Mouse (Mus musculus): ENCODE measurements around the gene Spag6. TPM values are rescaled to one million over a fixed set of nuclear protein-coding genes. Genes with fewer than 3 reads are reported as not detected.

The Spag6 gene
- polyA plus RNA-seq, 1 experiment: not detected

DNA sequence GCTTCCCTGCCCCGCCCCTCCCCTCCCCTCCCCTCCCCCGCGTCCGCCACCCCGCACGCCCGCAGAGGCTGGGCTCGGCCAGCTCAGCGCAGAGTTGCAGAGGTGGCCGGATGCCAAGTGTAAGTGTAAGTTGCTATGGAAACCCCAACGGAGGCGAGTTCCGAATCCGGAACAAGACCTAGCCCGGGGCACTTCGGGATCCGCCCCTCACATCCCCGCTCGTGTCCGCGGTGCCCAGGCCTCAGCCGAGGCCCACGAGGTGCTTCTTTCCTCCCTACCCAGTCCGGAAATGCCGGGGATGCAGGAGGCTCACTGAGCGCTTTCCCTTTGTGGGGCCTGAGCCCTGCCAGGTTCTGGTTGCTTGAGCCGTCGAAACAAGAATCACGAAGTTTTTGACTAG lies 12.9 kb upstream of the Spag6 start:
- no peaks in the 10 kb centered on the region; the same call in 1 of the 2 replicates for H3K4me1 ChIP-seq (ENCODE audit: control insufficient read depth, insufficient read depth, low read length)
- 3% methylated on average over 28 of the region's 29 CpGs for WGBS
- no peak overlapping the region; the same call in 1 of the 2 replicates for H3K27ac ChIP-seq (ENCODE audit: control insufficient read depth, insufficient read depth, low read depth, low read length, poor library complexity)
- peak overlapping the region; percentile 28 for H3K4me3 ChIP-seq (replicated peaks; ENCODE audit: control insufficient read depth, low read depth, low read length)
- TF ChIP-seq CTCF (IDR thresholded peaks at IDR 0.05; ENCODE audit: control insufficient read depth, insufficient read depth, low read length): no peak
- no peak for TF ChIP-seq POLR2A (IDR thresholded peaks at IDR 0.05; ENCODE audit: borderline replicate concordance, control insufficient read depth, low read depth, low read length)

DNA sequence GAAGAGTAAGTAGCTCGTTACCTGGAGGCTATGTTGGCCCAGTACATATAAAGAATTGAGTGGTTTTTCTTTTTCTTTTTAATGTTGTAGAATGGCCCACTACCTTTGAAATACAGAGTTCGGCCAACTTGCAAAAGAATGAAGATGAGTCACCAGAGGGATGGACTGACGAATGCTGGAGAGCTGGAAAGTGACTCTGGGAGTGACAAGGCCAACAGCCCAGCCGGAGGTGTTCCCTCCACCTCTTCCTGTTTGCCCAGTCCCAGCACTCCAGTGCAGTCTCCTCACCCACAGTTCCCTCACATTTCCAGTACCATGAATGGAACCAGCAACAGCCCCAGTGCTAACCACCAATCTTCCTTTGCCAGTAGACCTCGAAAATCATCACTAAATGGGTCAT lies 9.8 kb upstream of the Spag6 start:
- Histone ChIP-seq H3K27ac (ENCODE audit: control insufficient read depth, insufficient read depth, low read depth, low read length, poor library complexity) (no peak overlapping the region), H3K4me1 (ENCODE audit: control insufficient read depth, insufficient read depth, low read length) (peaks cover 2% of the 10 kb centered on the region), H3K4me3 (replicated peaks; ENCODE audit: control insufficient read depth, low read depth, low read length) (no peak overlapping the region)
- TF ChIP-seq CTCF (IDR thresholded peaks at IDR 0.05; ENCODE audit: control insufficient read depth, insufficient read depth, low read length) (no peak), POLR2A (IDR thresholded peaks at IDR 0.05; ENCODE audit: borderline replicate concordance, control insufficient read depth, low read depth, low read length) (no peak)
- 83% methylated on average over 5 of the region's 5 CpGs for WGBS

DNA sequence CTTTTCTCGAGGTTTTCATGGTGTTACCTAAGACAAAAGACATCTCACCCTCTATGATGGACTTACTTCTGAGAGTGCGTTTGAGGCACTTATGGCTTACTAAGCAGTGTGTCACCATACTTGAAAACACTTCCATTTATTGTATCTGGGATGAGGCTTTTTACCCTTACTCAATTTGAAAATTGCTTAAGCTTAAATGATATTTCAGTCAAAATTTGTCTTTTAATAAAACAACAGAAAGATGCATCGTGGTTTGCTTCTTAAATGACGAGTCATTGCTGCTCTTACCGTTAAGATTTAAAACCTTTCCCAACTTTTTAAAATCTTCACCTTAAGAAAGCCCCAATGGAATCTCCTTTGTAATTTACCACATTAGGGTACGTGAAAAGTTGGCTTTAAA lies 7.4 kb upstream of the Spag6 start:
- WGBS: 72% methylated on average over 6 of the region's 6 CpGs
- no peak overlapping the region for H3K4me3 ChIP-seq (replicated peaks; ENCODE audit: control insufficient read depth, low read depth, low read length)
- peaks cover 2% of the 10 kb centered on the region for H3K4me1 ChIP-seq (ENCODE audit: control insufficient read depth, insufficient read depth, low read length)
- no peak overlapping the region for H3K27ac ChIP-seq (ENCODE audit: control insufficient read depth, insufficient read depth, low read depth, low read length, poor library complexity)
- no peak for TF ChIP-seq POLR2A (IDR thresholded peaks at IDR 0.05; ENCODE audit: borderline replicate concordance, control insufficient read depth, low read depth, low read length)
- no peak for TF ChIP-seq CTCF (IDR thresholded peaks at IDR 0.05; ENCODE audit: control insufficient read depth, insufficient read depth, low read length)

DNA sequence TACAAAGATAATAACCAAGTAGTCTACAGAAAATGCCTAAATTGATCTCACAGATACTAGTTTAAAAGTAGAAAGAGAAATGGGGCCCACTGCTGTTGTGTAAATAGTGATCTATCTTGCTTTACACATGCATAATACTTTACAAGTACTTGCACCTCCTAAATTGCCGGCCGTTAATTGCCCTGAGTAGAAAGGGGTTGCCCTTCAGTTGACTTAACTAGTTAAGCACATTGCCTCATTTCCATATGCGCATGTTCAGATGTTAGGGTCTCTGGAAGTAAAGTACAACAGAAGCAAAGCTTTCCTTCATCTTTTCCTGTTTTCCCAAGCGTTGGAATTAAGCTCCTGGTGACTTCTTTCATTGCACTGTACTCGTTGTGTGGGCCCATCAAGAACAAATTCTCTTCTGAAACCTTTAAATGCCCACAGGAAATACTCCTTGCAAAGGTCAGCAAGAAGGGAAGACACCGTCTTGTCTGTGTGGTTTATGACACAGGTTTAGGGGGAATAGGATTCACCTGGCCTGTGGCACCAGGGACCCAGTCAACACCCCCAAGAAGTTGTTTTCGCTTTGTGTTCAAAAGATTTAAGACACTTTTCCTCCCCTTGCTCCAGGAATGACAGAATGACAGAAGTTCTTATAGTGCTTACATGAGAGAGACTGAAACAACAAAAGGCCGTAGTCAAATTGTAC lies 6.9 kb upstream of the Spag6 start:
- peaks cover 2% of the 10 kb centered on the region for H3K4me1 ChIP-seq (ENCODE audit: control insufficient read depth, insufficient read depth, low read length)
- TF ChIP-seq POLR2A (IDR thresholded peaks at IDR 0.05; ENCODE audit: borderline replicate concordance, control insufficient read depth, low read depth, low read length): no peak
- TF ChIP-seq CTCF (IDR thresholded peaks at IDR 0.05; ENCODE audit: control insufficient read depth, insufficient read depth, low read length): no peak
- no peak overlapping the region for H3K4me3 ChIP-seq (replicated peaks; ENCODE audit: control insufficient read depth, low read depth, low read length)
- 84% methylated on average over 8 of the region's 8 CpGs for WGBS
- no peak overlapping the region for H3K27ac ChIP-seq (ENCODE audit: control insufficient read depth, insufficient read depth, low read depth, low read length, poor library complexity)

GRCm38 (mm10) chr2:18687671-18688170 lies 6.1 kb upstream of the Spag6 start:
- WGBS: 18% methylated on average over 9 of the region's 9 CpGs

DNA sequence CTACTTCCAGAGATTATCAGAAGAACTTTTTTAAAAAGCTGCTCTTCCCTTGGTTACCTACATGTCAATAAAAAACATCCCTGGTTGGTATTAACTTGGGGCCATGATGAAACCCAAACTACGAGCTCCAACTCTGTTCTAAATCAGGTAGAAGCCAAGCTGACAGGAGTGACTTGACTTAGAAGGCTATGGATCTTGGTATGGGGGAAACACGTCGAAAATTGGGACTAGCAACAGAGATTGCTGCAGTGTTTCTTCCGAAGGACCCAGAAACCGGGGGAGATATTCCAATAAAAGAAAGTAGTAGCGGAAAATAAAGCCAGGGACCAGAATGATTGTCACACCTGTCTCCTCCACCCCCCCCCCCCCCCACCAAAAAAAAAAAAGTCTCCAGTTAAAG lies 5.5 kb upstream of the Spag6 start:
- Histone ChIP-seq H3K4me1 (ENCODE audit: control insufficient read depth, insufficient read depth, low read length) (peaks cover 2% of the 10 kb centered on the region), H3K4me3 (replicated peaks; ENCODE audit: control insufficient read depth, low read depth, low read length) (peak overlapping the region; percentile 26), H3K27ac (ENCODE audit: control insufficient read depth, insufficient read depth, low read depth, low read length, poor library complexity) (no peak overlapping the region)
- WGBS: 37% methylated on average over 6 of the region's 6 CpGs
- TF ChIP-seq CTCF (IDR thresholded peaks at IDR 0.05; ENCODE audit: control insufficient read depth, insufficient read depth, low read length) (no peak), POLR2A (IDR thresholded peaks at IDR 0.05; ENCODE audit: borderline replicate concordance, control insufficient read depth, low read depth, low read length) (no peak)

More at GRCm38 (mm10) chr2:18687671-18688170, 6.1 kb upstream of the Spag6 start:
- H3K27ac ChIP-seq (ENCODE audit: control insufficient read depth, insufficient read depth, low read depth, low read length, poor library complexity): no peak overlapping the region
- peaks cover 2% of the 10 kb centered on the region for H3K4me1 ChIP-seq (ENCODE audit: control insufficient read depth, insufficient read depth, low read length)
- no peak for TF ChIP-seq POLR2A (IDR thresholded peaks at IDR 0.05; ENCODE audit: borderline replicate concordance, control insufficient read depth, low read depth, low read length)
- no peak for TF ChIP-seq CTCF (IDR thresholded peaks at IDR 0.05; ENCODE audit: control insufficient read depth, insufficient read depth, low read length)
- no peak overlapping the region for H3K4me3 ChIP-seq (replicated peaks; ENCODE audit: control insufficient read depth, low read depth, low read length)

- peak overlapping the region; percentile 26 for H3K4me3 ChIP-seq (replicated peaks; ENCODE audit: control insufficient read depth, low read depth, low read length)
- H3K27ac ChIP-seq (ENCODE audit: control insufficient read depth, insufficient read depth, low read depth, low read length, poor library complexity): no peak overlapping the region
- WGBS: 2% methylated on average over 45 of the region's 45 CpGs
- H3K4me1 ChIP-seq (ENCODE audit: control insufficient read depth, insufficient read depth, low read length): peaks cover 2% of the 10 kb centered on the region
- peak; percentile 33; the same call in 1 of the 2 replicates for TF ChIP-seq POLR2A (IDR thresholded peaks at IDR 0.05; ENCODE audit: borderline replicate concordance, control insufficient read depth, low read depth, low read length)
- TF ChIP-seq CTCF (IDR thresholded peaks at IDR 0.05; ENCODE audit: control insufficient read depth, insufficient read depth, low read length): no peak
These were observed 5.1 kb upstream of the Spag6 start for GRCm38 (mm10) chr2:18688708-18689063.

DNA sequence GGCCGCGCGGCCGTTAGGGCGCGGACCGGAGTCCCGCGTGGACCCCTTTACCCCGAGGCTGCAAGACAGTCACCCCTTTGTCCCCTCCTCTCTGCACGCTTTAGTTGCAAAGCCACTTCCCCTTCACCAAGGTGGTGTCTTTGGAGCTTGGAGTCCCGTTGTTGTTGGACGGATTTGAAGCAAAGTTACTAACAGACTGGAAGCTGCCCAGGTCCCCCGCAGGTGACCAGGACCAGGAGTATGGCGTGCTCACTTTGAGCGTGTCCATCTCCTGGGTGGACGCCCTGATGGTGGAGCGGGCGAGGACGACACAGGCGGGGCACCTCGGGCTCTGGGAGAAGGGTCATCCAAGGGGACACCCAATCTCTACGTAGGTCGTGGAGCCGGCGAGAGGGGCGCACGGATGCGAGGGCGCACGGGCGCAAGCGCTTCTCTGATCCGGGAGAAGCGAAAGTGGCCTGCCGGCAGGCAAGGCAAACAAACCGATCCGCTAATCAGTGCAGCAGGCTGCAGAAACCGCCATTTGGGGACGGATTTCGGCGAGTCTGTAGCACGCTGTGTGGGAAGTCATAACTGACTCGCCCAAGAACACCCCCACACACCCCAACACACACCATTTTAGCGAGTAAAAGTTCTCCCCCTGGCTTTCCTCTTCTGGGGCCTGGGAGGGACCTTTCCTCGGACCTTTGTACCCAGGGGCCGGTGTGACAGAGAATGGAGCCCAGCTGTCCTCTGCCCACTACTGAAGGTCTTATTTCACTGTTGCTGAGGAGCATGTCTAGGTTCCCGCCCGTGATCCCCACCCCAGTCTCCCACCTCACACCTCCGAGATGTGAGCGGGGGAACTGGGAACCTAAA lies 4.5 kb upstream of the Spag6 start:
- Histone ChIP-seq H3K4me3 (replicated peaks; ENCODE audit: control insufficient read depth, low read depth, low read length) (peak overlapping the region; percentile 53), H3K4me1 (ENCODE audit: control insufficient read depth, insufficient read depth, low read length) (peaks cover 2% of the 10 kb centered on the region), H3K27ac (ENCODE audit: control insufficient read depth, insufficient read depth, low read depth, low read length, poor library complexity) (no peak overlapping the region)
- 2% methylated on average over 51 of the region's 51 CpGs for WGBS
- TF ChIP-seq POLR2A (IDR thresholded peaks at IDR 0.05; ENCODE audit: borderline replicate concordance, control insufficient read depth, low read depth, low read length): no peak
- no peak for TF ChIP-seq CTCF (IDR thresholded peaks at IDR 0.05; ENCODE audit: control insufficient read depth, insufficient read depth, low read length)

Measured in bone marrow, adult 2 months (tissue).